Mouse (Mus musculus): Measurements from ENCODE around the gene Ryk. TPM values are rescaled to one million over a fixed set of nuclear protein-coding genes. Genes with fewer than 3 reads are reported as not detected.

Gene Ryk
- total RNA-seq, 2 experiments from 2014 or later, result 32.7 to 38.4 TPM

GRCm38 (mm10) chr9:102924627-102925316, 90.1 kb downstream of the Ryk start:
- intact Hi-C loops (cut with DNase I), result loop anchor here (5.0 kb wide), 1 partner anchor 168 kb away; no protein-coding TSS in a partner anchor
- no peak for DNase-seq (ENCODE audit: low spot score in 2 of 2)

DNA sequence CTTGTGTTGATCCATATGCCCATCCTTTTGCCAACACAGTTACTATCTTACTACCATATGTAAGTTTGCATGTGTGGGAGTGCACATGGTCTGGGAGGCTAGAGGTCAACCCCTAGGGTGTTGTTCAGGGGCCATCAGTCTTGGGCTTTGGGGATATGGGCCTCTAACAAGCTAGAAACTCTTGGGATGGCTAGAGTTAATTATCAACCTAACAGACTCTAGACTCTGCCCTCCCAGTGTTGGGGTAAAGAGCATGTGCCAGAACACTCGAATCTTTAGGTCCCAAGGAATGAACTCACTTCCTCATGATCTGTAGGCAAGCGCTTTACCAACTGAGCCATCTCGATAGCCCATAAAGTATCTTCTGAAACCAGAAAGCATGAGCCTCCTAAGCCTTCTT, 91.4 kb downstream of the Ryk start:
- intact Hi-C loops (cut with DNase I), result no loop called here
- DNase-seq (ENCODE audit: low spot score in 2 of 2), result no peak

GRCm38 (mm10) chr9:102929776-102930175, 95.1 kb downstream of the Ryk start:
- intact Hi-C loops (cut with DNase I), result no loop called here
- no peak for DNase-seq (ENCODE audit: low spot score in 2 of 2)

DNA sequence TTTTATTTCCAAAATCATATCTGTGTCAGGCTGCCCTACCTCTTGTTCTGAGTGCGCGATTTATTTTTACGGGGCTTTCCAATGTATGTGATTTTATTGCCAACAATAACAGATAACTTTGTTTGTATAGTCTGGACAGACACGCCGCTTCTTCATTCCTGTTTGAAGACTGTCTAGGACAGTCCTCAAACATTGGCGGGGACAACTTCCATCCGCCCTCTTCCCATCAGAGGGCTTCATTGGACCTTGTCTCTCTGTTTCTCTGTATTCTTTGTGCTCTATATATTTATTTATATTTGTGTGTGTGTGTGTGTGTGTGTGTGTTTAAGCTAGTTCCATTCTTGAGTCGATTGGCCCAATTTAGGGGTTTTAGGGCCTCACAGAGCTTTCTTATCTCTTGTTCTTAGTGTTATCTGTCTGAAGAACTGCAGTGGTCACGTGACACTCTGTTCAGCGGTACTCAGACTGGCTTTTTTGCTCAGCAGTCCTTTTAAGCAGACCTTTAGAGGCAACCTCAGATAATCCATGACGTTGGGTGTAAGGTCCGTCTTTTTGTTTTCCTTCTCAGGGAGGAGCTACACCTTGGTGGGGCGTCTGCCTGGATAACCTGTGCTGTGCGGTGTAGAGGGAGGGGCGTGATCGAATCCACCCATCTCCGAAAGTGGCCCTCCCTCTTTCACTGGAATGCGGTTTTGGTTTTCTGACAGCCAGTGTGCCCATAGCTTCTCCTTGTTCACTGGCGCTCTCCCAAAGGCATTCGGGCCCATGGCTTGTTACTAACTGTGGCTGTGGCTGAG, 99.4 kb downstream of the Ryk start:
- no peak for DNase-seq (ENCODE audit: low spot score in 2 of 2)
- intact Hi-C loops (cut with DNase I), result no loop called here

DNA sequence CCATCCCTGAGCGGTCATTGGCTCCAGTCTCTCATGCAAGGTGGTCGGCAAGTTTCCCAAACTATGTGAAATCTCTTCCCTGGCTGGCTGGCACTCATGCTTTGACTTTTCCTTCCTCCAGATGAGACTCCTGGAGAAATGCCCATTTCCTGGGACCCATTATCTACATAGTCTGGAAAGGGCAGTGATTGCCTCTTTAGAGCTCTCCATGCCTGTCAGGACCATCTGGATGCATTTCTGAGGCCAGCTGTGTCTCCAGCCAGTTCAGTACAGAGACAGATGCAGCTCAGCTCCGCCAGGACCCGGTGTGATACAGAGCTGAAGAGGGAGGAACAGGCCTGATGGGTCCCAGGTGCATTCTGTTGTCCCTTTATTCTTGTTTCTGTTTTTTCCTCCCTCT, 107.5 kb downstream of the Ryk start:
- intact Hi-C loops (cut with DNase I), result no loop called here
- no peak for DNase-seq (ENCODE audit: low spot score in 2 of 2)

GRCm38 (mm10) chr9:102944891-102945290, 110.2 kb downstream of the Ryk start:
- no peak for DNase-seq (ENCODE audit: low spot score in 2 of 2)
- intact Hi-C loops (cut with DNase I), result no loop called here

DNA sequence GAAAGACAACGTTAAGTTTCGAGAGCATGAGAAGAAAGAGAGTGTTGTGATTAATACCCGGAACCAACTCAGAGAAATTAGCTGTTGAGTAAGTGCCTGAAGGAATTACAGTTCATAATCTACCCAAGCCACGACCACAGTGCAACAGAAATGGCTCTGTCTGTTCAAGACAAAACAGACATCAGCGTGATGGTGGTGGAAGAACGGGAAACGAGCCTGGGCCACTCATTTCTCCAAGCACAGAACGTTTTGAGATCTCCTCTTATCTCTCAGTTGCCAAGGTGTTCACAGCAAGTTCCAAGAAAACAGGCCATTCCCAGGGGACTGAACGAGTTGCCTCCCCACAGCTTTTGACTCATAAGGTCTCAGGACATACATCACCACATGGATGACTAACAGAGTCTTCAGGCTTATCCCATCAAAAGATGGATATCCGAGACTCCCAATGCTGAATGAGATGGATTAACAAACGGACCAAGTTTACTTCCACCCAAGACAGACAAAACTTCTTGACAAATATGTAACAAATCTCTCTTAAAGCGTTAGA, 111.8 kb downstream of the Ryk start:
- intact Hi-C loops (cut with DNase I), result no loop called here
- no peak for DNase-seq (ENCODE audit: low spot score in 2 of 2)

DNA sequence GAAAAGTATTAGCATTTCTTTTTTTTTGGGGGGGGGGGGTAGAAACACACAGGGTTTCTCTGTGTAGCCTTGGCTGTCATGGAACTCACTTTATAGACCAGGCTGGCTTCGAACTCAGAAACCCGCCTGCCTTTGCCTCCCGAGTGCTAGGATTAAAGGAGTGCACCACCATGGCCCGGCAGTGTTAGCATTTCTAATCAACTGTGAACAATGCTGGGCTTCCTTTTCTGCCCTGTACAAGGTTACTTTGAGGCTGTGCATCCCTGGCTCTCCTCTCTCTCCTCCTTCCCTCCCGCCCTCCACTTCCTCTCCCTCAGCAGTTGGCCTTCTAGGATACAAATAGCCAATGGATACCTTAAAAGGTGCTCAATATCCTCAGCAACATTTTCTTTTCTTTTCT, 114.0 kb downstream of the Ryk start:
- DNase-seq (ENCODE audit: low spot score in 2 of 2), result no peak
- intact Hi-C loops (cut with DNase I), result no loop called here

GRCm38 (mm10) chr9:102951091-102951994, 116.6 kb downstream of the Ryk start:
- no peak for DNase-seq (ENCODE audit: low spot score in 2 of 2)
- intact Hi-C loops (cut with DNase I), result no loop called here

- no peak for DNase-seq (ENCODE audit: low spot score in 2 of 2)
- intact Hi-C loops (cut with DNase I), result no loop called here
Measured at GRCm38 (mm10) chr9:102955866-102956265, 121.1 kb downstream of the Ryk start.

Other genes with a start within 250 kb of the Ryk start
- 10 to 100 TPM; 90.6 to 98.7 TPM for gene Anapc13, start 208.6 kb upstream of the Ryk start, total RNA-seq (2021)
- 10 to 100 TPM; 31.4 to 33.9 TPM for gene Cep63, start 208.4 kb upstream of the Ryk start, total RNA-seq (2021)
- 10 to 100 TPM; 18.7 to 18.8 TPM for gene Amotl2, start 118.2 kb upstream of the Ryk start, total RNA-seq (2021)
- 1 to 10 TPM; 1.3 TPM for gene Slco2a1, start 153.8 kb downstream of the Ryk start, total RNA-seq (2021)

Data from left cerebral cortex, postnatal 25 days (tissue).